Mouse (Mus musculus): ENCODE measurements at regions not wholly inside any gene's neighbourhood (a gene's known extent, or its start where the extent isn't known, plus 50 kb on each side); places are given as distances from the start of the nearest gene placed in this dataset.

GRCm38 (mm10) chr1:177568056-177568816 is 126.1 kb downstream of the Zbtb18 start:
- intact Hi-C loops (cut with DNase I), result no loop called here

- intact Hi-C loops (cut with DNase I), result no loop called here
These were observed 127.4 kb downstream of the Zbtb18 start for GRCm38 (mm10) chr1:177569572-177569971.

- intact Hi-C loops (cut with DNase I), result no loop called here
These were observed 131.0 kb downstream of the Zbtb18 start for GRCm38 (mm10) chr1:177573017-177573725.

- intact Hi-C loops (cut with DNase I), result no loop called here
These were observed 131.6 kb downstream of the Zbtb18 start for GRCm38 (mm10) chr1:177573781-177574180.

- intact Hi-C loops (cut with DNase I), result no loop called here
These were observed 132.2 kb downstream of the Zbtb18 start for GRCm38 (mm10) chr1:177574312-177574711.

GRCm38 (mm10) chr1:177584302-177584886 is 142.2 kb downstream of the Zbtb18 start:
- intact Hi-C loops (cut with DNase I), result no loop called here

- intact Hi-C loops (cut with DNase I), result no loop called here
These were observed 143.2 kb downstream of the Zbtb18 start for GRCm38 (mm10) chr1:177585320-177585719.

- intact Hi-C loops (cut with DNase I), result no loop called here
These were observed 140.6 kb upstream of the 1700016C15Rik start for GRCm38 (mm10) chr1:177589034-177589433.

- intact Hi-C loops (cut with DNase I), result no loop called here
These were observed 140.0 kb upstream of the 1700016C15Rik start for GRCm38 (mm10) chr1:177589656-177590055.

- intact Hi-C loops (cut with DNase I), result no loop called here
These were observed 137.9 kb upstream of the 1700016C15Rik start for GRCm38 (mm10) chr1:177591742-177592141.

GRCm38 (mm10) chr1:177592337-177592736 is 137.3 kb upstream of the 1700016C15Rik start:
- intact Hi-C loops (cut with DNase I), result no loop called here

- intact Hi-C loops (cut with DNase I), result no loop called here
These were observed 135.3 kb upstream of the 1700016C15Rik start for GRCm38 (mm10) chr1:177594341-177594740.

- intact Hi-C loops (cut with DNase I), result no loop called here
These were observed 134.2 kb upstream of the 1700016C15Rik start for GRCm38 (mm10) chr1:177595326-177595914.

- intact Hi-C loops (cut with DNase I), result no loop called here
These were observed 132.6 kb upstream of the 1700016C15Rik start for GRCm38 (mm10) chr1:177597036-177597435.

- intact Hi-C loops (cut with DNase I), result no loop called here
These were observed 124.2 kb upstream of the 1700016C15Rik start for GRCm38 (mm10) chr1:177605353-177605969.

- intact Hi-C loops (cut with DNase I), result no loop called here
These were observed 122.0 kb upstream of the 1700016C15Rik start for GRCm38 (mm10) chr1:177607565-177607964.

GRCm38 (mm10) chr1:177608551-177609020 is 121.0 kb upstream of the 1700016C15Rik start:
- intact Hi-C loops (cut with DNase I), result no loop called here

- intact Hi-C loops (cut with DNase I), result no loop called here
These were observed 120.4 kb upstream of the 1700016C15Rik start for GRCm38 (mm10) chr1:177609226-177609625.

- intact Hi-C loops (cut with DNase I), result no loop called here
These were observed 119.9 kb upstream of the 1700016C15Rik start for GRCm38 (mm10) chr1:177609683-177610082.

GRCm38 (mm10) chr1:177610156-177610555 is 119.5 kb upstream of the 1700016C15Rik start:
- intact Hi-C loops (cut with DNase I), result no loop called here

GRCm38 (mm10) chr1:177612546-177612945 is 117.1 kb upstream of the 1700016C15Rik start:
- intact Hi-C loops (cut with DNase I), result no loop called here
